Mouse (Mus musculus) liver, postnatal 0 days (tissue): ENCODE results near the gene H2al1m. TPM values are rescaled to one million over a fixed set of nuclear protein-coding genes. Genes with fewer than 3 reads are reported as not detected.

ENCODE experiments used
- ATAC-seq: fragments of 200-750 bp; cut with Nextera tagmentation; 2 replicates; pipeline ENCODE4 v1.8.0; 2017; ENCODE audit warnings: mild to moderate bottlenecking, moderate library complexity
- DNase-seq: peaks from one replicate; pipeline ENCODE4 v3.0.0-alpha.2; 2016
- H3K27ac ChIP-seq: fragments of 300-500 bp; sonication (generic); 2 replicates; pipeline ENCODE4 v1.5.1; 2014; ENCODE audit warnings: antibody characterized with exemption, moderate library complexity, mild to moderate bottlenecking, low read depth
- H3K27me3 ChIP-seq: fragments of 300-500 bp; sonication (generic); 2 replicates; pipeline ENCODE4 v1.6.1; 2014; ENCODE audit warnings: low read length, control low read depth, mixed read lengths; ENCODE audit not compliant: insufficient read depth
- H3K36me3 ChIP-seq: fragments of 300-500 bp; sonication (generic); replicated peaks from 2 replicates; pipeline ENCODE4 v1.6.1; 2014; ENCODE audit warnings: mild to moderate bottlenecking, control low read depth, low read length, moderate library complexity, mixed read lengths; ENCODE audit not compliant: insufficient read depth
- H3K4me1 ChIP-seq: fragments of 300-500 bp; sonication (generic); 2 replicates; pipeline ENCODE4 v1.6.1; 2014; ENCODE audit warnings: antibody characterized with exemption, mild to moderate bottlenecking, control low read depth; ENCODE audit not compliant: insufficient read depth
- H3K4me2 ChIP-seq: fragments of 300-500 bp; sonication (generic); 2 replicates; pipeline ENCODE4 v1.6.1; 2014; ENCODE audit warnings: low read depth, mild to moderate bottlenecking, low read length, moderate library complexity, mixed read lengths
- H3K4me3 ChIP-seq: fragments of 300-500 bp; sonication (generic); 2 replicates; pipeline ENCODE4 v1.5.1; 2014; ENCODE audit warnings: low read depth, low read length
- H3K9ac ChIP-seq: fragments of 300-500 bp; sonication (generic); replicated peaks from 2 replicates; pipeline ENCODE4 v1.6.1; 2014; ENCODE audit warnings: mild to moderate bottlenecking, moderate library complexity
- H3K9me3 ChIP-seq: fragments of 300-500 bp; sonication (generic); 2 replicates; pipeline ENCODE4 v1.6.1; 2016; ENCODE audit warnings: mild to moderate bottlenecking, control low read depth, low read length, mixed read lengths
- CTCF ChIP-seq: sonication (generic); IDR thresholded peaks from 2 replicates; pipeline ENCODE4 v1.5.1; 2016; ENCODE audit warnings: antibody characterized with exemption, low read depth
- EP300 ChIP-seq: IDR thresholded peaks from 2 replicates; pipeline ENCODE4 v1.6.1; 2016; ENCODE audit warnings: antibody characterized with exemption, low read depth, mild to moderate bottlenecking
- WGBS: fragments of 180-500 bp; shearing (Covaris S2); extraction: QIAGEN DNeasy Blood & Tissue Kit; methylation state at CpG from one replicate; pipeline ENCODE4 v1.1.7; 2014; ENCODE audit not compliant: insufficient replicate concordance; 5-methylcytosine and 5-hydroxymethylcytosine counted together
- polyA plus RNA-seq: library from polyadenylated mRNA; unstranded; fragments of >200 nt; fragmentation: Nextera tagmentation; extraction: Ambion mirVana; gene quantifications from 2 replicates; pipeline ENCODE4 v1.2.1, GENCODE M21; 2015

H2al1m gene
- polyA plus RNA-seq, 1 experiment from 2014 or later, result 0.74 TPM

DNA sequence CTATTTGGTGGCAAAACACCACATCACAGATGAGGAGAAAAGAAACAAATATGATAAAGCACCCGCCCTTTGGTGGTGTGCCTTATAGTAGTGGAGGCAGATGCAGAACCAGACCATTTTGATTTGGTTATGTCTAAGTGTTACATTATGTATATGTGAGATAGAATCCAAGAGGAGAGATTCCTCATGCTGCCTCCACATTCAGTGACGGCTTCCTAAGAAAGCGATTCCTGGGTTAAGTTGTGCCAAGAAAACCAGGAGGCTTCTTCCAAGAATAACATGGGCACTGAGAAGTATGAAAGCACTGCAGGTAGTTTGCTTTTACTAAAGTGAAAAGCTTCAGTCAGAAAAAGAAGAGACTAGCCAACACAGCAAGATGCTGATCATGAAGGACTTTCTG is 28.7 kb upstream of the H2al1m start:
- 0 out of 2 replicates have a peak overlapping the region, but pooled peaks have one; percentile 1 for H3K9ac ChIP-seq
- no peaks in the 10 kb centered on the region for H3K36me3 ChIP-seq
- no peaks in the 10 kb centered on the region for H3K4me1 ChIP-seq
- ATAC-seq, result no peak
- H3K4me2 ChIP-seq, result peak overlapping the region; percentile 42
- H3K9me3 ChIP-seq, result no peaks in the 10 kb centered on the region
- H3K27ac ChIP-seq, result peak overlapping the region; percentile 17; the same call in 1 of the 2 replicates
- DNase-seq, result no peak
- peak overlapping the region; percentile 37; the same call in 1 of the 2 replicates for H3K4me3 ChIP-seq
- no peak for TF ChIP-seq CTCF
- no peak for TF ChIP-seq EP300
- WGBS, result 93% methylated on average over 3 of the region's 3 CpGs
- H3K27me3 ChIP-seq, result no peaks in the 10 kb centered on the region

DNA sequence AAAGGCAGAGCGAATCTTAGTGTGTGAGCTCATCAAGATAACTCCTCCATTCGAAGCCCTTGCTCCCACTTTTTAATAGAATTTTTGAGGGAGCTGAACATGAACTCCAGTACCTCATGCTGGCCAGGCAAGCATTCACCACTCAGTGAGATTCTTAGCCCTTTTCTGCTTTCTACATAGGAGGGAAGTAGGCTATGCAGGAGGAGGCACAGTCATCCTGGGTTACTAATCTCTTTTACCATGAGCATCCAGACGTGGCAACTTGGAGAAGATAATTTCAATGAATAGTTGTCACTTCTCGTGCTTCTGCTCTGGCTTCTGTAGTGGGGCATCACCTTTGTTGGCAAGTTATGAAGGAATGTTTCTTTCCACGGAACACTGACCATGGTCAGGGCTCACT is 26.8 kb upstream of the H2al1m start, which contains the start of gene Gm14862:
Gene Gm14862 (minus strand): TSS at position 134 of the 400 bp plus-strand sequence.
- H3K36me3 ChIP-seq, result no peaks in the 10 kb centered on the region
- whole genome bisulfite sequencing, result 66% methylated on average over 5 of the region's 5 CpGs
- no peaks in the 10 kb centered on the region for H3K9me3 ChIP-seq
- no peaks in the 10 kb centered on the region for H3K27me3 ChIP-seq
- H3K27ac ChIP-seq, result peak within 1 kb of the TSS; percentile 44
- ATAC-seq (peak; percentile 85), DNase-seq (no peak)
- H3K4me3 ChIP-seq, result peak within 1 kb of the TSS; percentile 37
- peak within 1 kb of the TSS; percentile 42 for H3K4me2 ChIP-seq
- peak within 1 kb of the TSS; percentile 44; the same call in 1 of the 2 replicates for H3K9ac ChIP-seq
- peak; percentile 91 for TF ChIP-seq EP300
- no peak for TF ChIP-seq CTCF
- no peaks in the 10 kb centered on the region for H3K4me1 ChIP-seq

DNA sequence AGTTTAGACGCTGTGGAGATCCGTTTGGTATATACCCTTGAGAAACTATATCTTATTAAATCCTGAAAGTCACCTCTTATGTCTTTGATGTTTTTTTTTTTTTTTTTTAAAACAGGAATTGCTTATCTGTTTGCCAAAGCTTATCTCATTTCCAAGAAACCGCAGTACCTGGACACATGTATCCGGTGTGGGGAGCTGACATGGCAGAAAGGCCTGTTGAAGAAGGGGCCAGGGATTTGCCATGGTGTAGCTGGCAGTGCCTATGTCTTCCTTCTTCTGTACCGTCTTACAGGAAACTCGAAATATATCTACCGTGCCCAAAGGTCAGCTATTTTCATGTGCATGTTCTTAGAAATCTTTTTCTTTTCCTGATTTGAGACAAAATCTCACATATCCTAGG is 25.7 kb upstream of the H2al1m start:
- no peak overlapping the region for H3K27ac ChIP-seq
- H3K27me3 ChIP-seq, result no peaks in the 10 kb centered on the region
- no peak for ATAC-seq

GRCm38 (mm10) chrX:9259267-9259666 is 24.3 kb upstream of the H2al1m start:
- TF ChIP-seq EP300 (no peak), CTCF (no peak)
- Histone ChIP-seq H3K27me3 (no peaks in the 10 kb centered on the region), H3K36me3 (no peaks in the 10 kb centered on the region), H3K4me2 (no peak overlapping the region), H3K4me1 (no peaks in the 10 kb centered on the region), H3K4me3 (no peak overlapping the region), H3K9ac (no peak overlapping the region), H3K27ac (no peak overlapping the region), H3K9me3 (no peaks in the 10 kb centered on the region)
- ATAC-seq, result no peak
- no peak for DNase-seq
- 73% methylated on average over 1 of the region's 1 CpGs for WGBS

More for the DNA sequence above, 25.7 kb upstream of the H2al1m start:
- WGBS, result 58% methylated on average over 7 of the region's 7 CpGs
- TF ChIP-seq EP300 (no peak), CTCF (no peak)
- Histone ChIP-seq H3K9ac (no peak overlapping the region), H3K36me3 (no peaks in the 10 kb centered on the region), H3K9me3 (no peaks in the 10 kb centered on the region), H3K4me1 (no peaks in the 10 kb centered on the region), H3K4me2 (no peak overlapping the region), H3K4me3 (no peak overlapping the region)
- DNase-seq, result no peak

DNA sequence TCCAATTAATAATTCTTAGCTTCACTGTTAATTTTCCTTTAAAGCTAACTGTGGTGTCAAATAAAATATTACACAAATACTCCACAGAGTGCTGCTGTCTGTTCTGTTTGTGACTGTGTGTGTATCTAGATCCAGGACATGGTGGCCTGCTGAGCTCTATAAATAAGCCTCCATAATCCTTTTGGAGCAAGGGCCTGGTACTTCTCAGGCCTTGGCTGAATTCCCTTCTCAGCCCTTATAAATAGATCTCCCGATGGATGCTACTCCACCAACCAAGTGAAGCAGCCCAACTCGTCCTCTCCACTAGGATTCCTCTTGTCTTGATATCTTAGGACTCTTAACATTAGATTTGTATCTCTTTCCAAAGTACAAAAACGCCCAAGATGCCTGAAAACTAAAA is 12.5 kb upstream of the H2al1m start:
- no peak overlapping the region for H3K4me2 ChIP-seq
- no peaks in the 10 kb centered on the region for H3K27me3 ChIP-seq
- H3K9ac ChIP-seq, result no peak overlapping the region
- no peak overlapping the region for H3K27ac ChIP-seq
- no peaks in the 10 kb centered on the region for H3K9me3 ChIP-seq
- no peak for DNase-seq
- 0 out of 2 replicates have a peak, but pooled peaks cover 3% of the 10 kb centered on the region for H3K4me1 ChIP-seq
- H3K36me3 ChIP-seq, result no peaks in the 10 kb centered on the region
- 63% methylated on average over 3 of the region's 3 CpGs for WGBS
- no peak for ATAC-seq
- no peak overlapping the region for H3K4me3 ChIP-seq
- TF ChIP-seq CTCF (no peak), EP300 (no peak)

- Histone ChIP-seq H3K4me2 (peak overlapping the region; percentile 69), H3K9ac (peak overlapping the region; percentile 82), H3K27me3 (no peaks in the 10 kb centered on the region), H3K9me3 (no peaks in the 10 kb centered on the region), H3K4me1 (0 out of 2 replicates have a peak, but pooled peaks cover 3% of the 10 kb centered on the region), H3K4me3 (peak overlapping the region; percentile 66), H3K36me3 (no peaks in the 10 kb centered on the region), H3K27ac (peak overlapping the region; percentile 82)
- ATAC-seq, result peak; percentile 9; the same call in 1 of the 2 replicates
- WGBS, result 21% methylated on average over 8 of the region's 8 CpGs
- no peak for DNase-seq
- no peak for TF ChIP-seq CTCF
- TF ChIP-seq EP300, result no peak
These were observed 11.6 kb upstream of the H2al1m start for GRCm38 (mm10) chrX:9271947-9272459.
